Mouse (Mus musculus) limb, embryonic 12.5 days (tissue): ENCODE measurements around the gene Dupd1. TPM values are rescaled to one million over a fixed set of nuclear protein-coding genes. Genes with fewer than 3 reads are reported as not detected.
A peak's percentile ranks its signal among the peaks of the same experiment; 100 is the strongest.

Experiments used
- ATAC-seq: fragments of 200-750 bp; cut with Nextera tagmentation; 2 replicates; pipeline ENCODE4 v1.8.0; 2017; ENCODE audit warnings: low read depth, moderate TSS enrichment; ENCODE audit not compliant: insufficient number of reproducible peaks, insufficient read depth, low FRiP score, low TSS enrichment
- H3K27ac ChIP-seq: fragments of 300-500 bp; sonication (generic); 2 replicates; pipeline ENCODE4 v1.5.1; 2016; ENCODE audit warnings: mild to moderate bottlenecking, moderate library complexity
- H3K27me3 ChIP-seq: fragments of 300-500 bp; sonication (generic); 2 replicates; pipeline ENCODE4 v1.6.1; 2016; ENCODE audit warnings: mild to moderate bottlenecking, moderate library complexity
- H3K36me3 ChIP-seq: fragments of 300-500 bp; sonication (generic); 2 replicates; pipeline ENCODE4 v1.6.1; 2016; ENCODE audit warnings: mild to moderate bottlenecking, moderate library complexity
- H3K4me1 ChIP-seq: fragments of 300-500 bp; sonication (generic); replicated peaks from 2 replicates; pipeline ENCODE4 v1.6.1; 2016
- H3K4me2 ChIP-seq: fragments of 300-500 bp; sonication (generic); 2 replicates; pipeline ENCODE4 v1.6.1; 2016; ENCODE audit warnings: mild to moderate bottlenecking, moderate library complexity
- H3K4me3 ChIP-seq: fragments of 300-500 bp; sonication (generic); replicated peaks from 2 replicates; pipeline ENCODE4 v1.5.1; 2016; ENCODE audit warnings: mild to moderate bottlenecking
- H3K9ac ChIP-seq: fragments of 300-500 bp; sonication (generic); replicated peaks from 2 replicates; pipeline ENCODE4 v1.6.1; 2016; ENCODE audit warnings: mild to moderate bottlenecking, moderate library complexity
- H3K9me3 ChIP-seq: fragments of 300-500 bp; sonication (generic); 2 replicates; pipeline ENCODE4 v1.6.1; 2016; ENCODE audit warnings: mild to moderate bottlenecking, moderate library complexity
- WGBS: fragments of 180-500 bp; shearing (Covaris S2); methylation state at CpG from one replicate; pipeline ENCODE4 v1.1.7; 2016; 5-methylcytosine and 5-hydroxymethylcytosine counted together
- polyA plus RNA-seq: library from polyadenylated mRNA; unstranded; fragments of >200 nt; fragmentation: Nextera tagmentation; extraction: Ambion mirVana; gene quantifications from 2 replicates; pipeline ENCODE4 v1.2.1, GENCODE M21; 2016

The Dupd1 gene
- polyA plus RNA-seq, 1 experiment from 2014 or later: 0.49 TPM

- 76% methylated on average over 6 of the region's 6 CpGs for WGBS
- no peaks in the 10 kb centered on the region for H3K27me3 ChIP-seq
- H3K36me3 ChIP-seq: no peaks in the 10 kb centered on the region
- peaks cover 5% of the 10 kb centered on the region for H3K9me3 ChIP-seq
- H3K4me3 ChIP-seq: no peak overlapping the region
- peaks cover 20% of the 10 kb centered on the region for H3K4me1 ChIP-seq
- H3K27ac ChIP-seq: no peak overlapping the region
- H3K9ac ChIP-seq: no peak overlapping the region
- H3K4me2 ChIP-seq: no peak overlapping the region
- no peak for ATAC-seq
These were observed 19.4 kb downstream of the Dupd1 start for GRCm38 (mm10) chr14:21695020-21695419.

- Histone ChIP-seq H3K27ac (no peak overlapping the region; the same call in 1 of the 2 replicates), H3K4me1 (peaks cover 22% of the 10 kb centered on the region), H3K36me3 (no peaks in the 10 kb centered on the region), H3K4me2 (no peak overlapping the region), H3K9me3 (peaks cover 5% of the 10 kb centered on the region), H3K27me3 (no peaks in the 10 kb centered on the region), H3K9ac (no peak overlapping the region), H3K4me3 (no peak overlapping the region)
- no peak for ATAC-seq
- WGBS: 94% methylated on average over 3 of the region's 3 CpGs
These were observed 23.3 kb downstream of the Dupd1 start for GRCm38 (mm10) chr14:21691070-21691469.

- ATAC-seq: no peak; the same call in 1 of the 2 replicates
- H3K4me3 ChIP-seq: peak overlapping the region; percentile 38
- H3K36me3 ChIP-seq: no peaks in the 10 kb centered on the region
- peak overlapping the region; percentile 51 for H3K9ac ChIP-seq
- H3K27ac ChIP-seq: peak overlapping the region; percentile 67; the same call in 1 of the 2 replicates
- WGBS: 10% methylated on average over 49 of the region's 49 CpGs
- no peaks in the 10 kb centered on the region for H3K27me3 ChIP-seq
- H3K9me3 ChIP-seq: no peaks in the 10 kb centered on the region
- H3K4me1 ChIP-seq: peaks cover 56% of the 10 kb centered on the region
- H3K4me2 ChIP-seq: peak overlapping the region; percentile 63
These were observed 27.7 kb downstream of the Dupd1 start for GRCm38 (mm10) chr14:21686376-21687279.

GRCm38 (mm10) chr14:21685411-21686146, 28.8 kb downstream of the Dupd1 start:
- ATAC-seq: no peak
- H3K4me1 ChIP-seq: peaks cover 62% of the 10 kb centered on the region

GRCm38 (mm10) chr14:21683834-21684233, 30.5 kb downstream of the Dupd1 start:
- 82% methylated on average over 4 of the region's 4 CpGs for WGBS
- Histone ChIP-seq H3K27me3 (no peaks in the 10 kb centered on the region), H3K4me3 (no peak overlapping the region), H3K27ac (peak overlapping the region; percentile 70; the same call in 1 of the 2 replicates), H3K9ac (no peak overlapping the region), H3K9me3 (no peaks in the 10 kb centered on the region), H3K4me2 (no peak overlapping the region), H3K36me3 (no peaks in the 10 kb centered on the region), H3K4me1 (peaks cover 75% of the 10 kb centered on the region)
- ATAC-seq: no peak

More at GRCm38 (mm10) chr14:21685411-21686146, 28.8 kb downstream of the Dupd1 start:
- Histone ChIP-seq H3K9me3 (no peaks in the 10 kb centered on the region), H3K4me2 (peak overlapping the region; percentile 63; the same call in 1 of the 2 replicates), H3K27me3 (no peaks in the 10 kb centered on the region), H3K9ac (no peak overlapping the region), H3K4me3 (no peak overlapping the region), H3K36me3 (no peaks in the 10 kb centered on the region), H3K27ac (peak overlapping the region; percentile 67; the same call in 1 of the 2 replicates)
- WGBS: 79% methylated on average over 10 of the region's 10 CpGs

- no peaks in the 10 kb centered on the region for H3K9me3 ChIP-seq
- no peak for ATAC-seq
- peaks cover 81% of the 10 kb centered on the region for H3K4me1 ChIP-seq
- WGBS: 1% methylated on average over 9 of the region's 9 CpGs
- no peaks in the 10 kb centered on the region for H3K27me3 ChIP-seq
- peak overlapping the region; percentile 75 for H3K27ac ChIP-seq
- peak overlapping the region; percentile 16 for H3K4me3 ChIP-seq
- no peak overlapping the region; the same call in 1 of the 2 replicates for H3K9ac ChIP-seq
- H3K36me3 ChIP-seq: no peaks in the 10 kb centered on the region
- H3K4me2 ChIP-seq: peak overlapping the region; percentile 47
These were observed 31.7 kb downstream of the Dupd1 start for GRCm38 (mm10) chr14:21682681-21683129.

GRCm38 (mm10) chr14:21679631-21680201, 34.7 kb downstream of the Dupd1 start:
- H3K9ac ChIP-seq: 0 out of 2 replicates have a peak overlapping the region, but pooled peaks have one; percentile 23
- peak; percentile 73 for ATAC-seq
- H3K27ac ChIP-seq: peak overlapping the region; percentile 93
- H3K4me1 ChIP-seq: peaks cover 82% of the 10 kb centered on the region
- peak overlapping the region; percentile 19; the same call in 1 of the 2 replicates for H3K4me2 ChIP-seq
- WGBS: 15% methylated on average over 8 of the region's 8 CpGs
- H3K9me3 ChIP-seq: no peaks in the 10 kb centered on the region
- H3K27me3 ChIP-seq: no peaks in the 10 kb centered on the region
- H3K36me3 ChIP-seq: no peaks in the 10 kb centered on the region
- H3K4me3 ChIP-seq: no peak overlapping the region

- no peak overlapping the region for H3K9ac ChIP-seq
- H3K27ac ChIP-seq: peak overlapping the region; percentile 93
- peaks cover 85% of the 10 kb centered on the region for H3K4me1 ChIP-seq
- no peaks in the 10 kb centered on the region for H3K9me3 ChIP-seq
- no peaks in the 10 kb centered on the region for H3K36me3 ChIP-seq
- ATAC-seq: no peak
- H3K4me2 ChIP-seq: no peak overlapping the region
- no peak overlapping the region for H3K4me3 ChIP-seq
- WGBS: 49% methylated on average over 7 of the region's 7 CpGs
- H3K27me3 ChIP-seq: no peaks in the 10 kb centered on the region
These were observed 35.7 kb downstream of the Dupd1 start for GRCm38 (mm10) chr14:21678509-21679285.

GRCm38 (mm10) chr14:21676223-21676622, 38.2 kb downstream of the Dupd1 start:
- ATAC-seq: no peak
- WGBS: 64% methylated on average over 2 of the region's 2 CpGs
- Histone ChIP-seq H3K9ac (no peak overlapping the region), H3K4me2 (no peak overlapping the region), H3K27me3 (no peaks in the 10 kb centered on the region), H3K36me3 (peaks cover 2% of the 10 kb centered on the region; the same call in 1 of the 2 replicates), H3K27ac (peak overlapping the region; percentile 87), H3K4me1 (peaks cover 74% of the 10 kb centered on the region), H3K9me3 (no peaks in the 10 kb centered on the region), H3K4me3 (no peak overlapping the region)

GRCm38 (mm10) chr14:21674471-21674870, 39.9 kb downstream of the Dupd1 start:
- H3K36me3 ChIP-seq: peaks cover 18% of the 10 kb centered on the region
- peak; percentile 65 for ATAC-seq
- no peak overlapping the region for H3K4me3 ChIP-seq
- H3K4me1 ChIP-seq: peaks cover 64% of the 10 kb centered on the region
- no peak overlapping the region for H3K9ac ChIP-seq
- peak overlapping the region; percentile 87 for H3K27ac ChIP-seq
- no peak overlapping the region for H3K4me2 ChIP-seq
- WGBS: 17% methylated on average over 5 of the region's 5 CpGs
- H3K9me3 ChIP-seq: no peaks in the 10 kb centered on the region
- no peaks in the 10 kb centered on the region for H3K27me3 ChIP-seq
